Mouse (Mus musculus): ENCODE measurements around the gene Vti1a.

Vti1a gene

GRCm38 (mm10) chr19:55592876-55593691 lies 277.0 kb downstream of the Vti1a start:
- DNase-seq: peak; percentile 79

- DNase-seq: no peak
Measured at GRCm38 (mm10) chr19:55593729-55594444, 277.8 kb downstream of the Vti1a start.

- no peak for DNase-seq
Measured at GRCm38 (mm10) chr19:55594451-55594850, 278.4 kb downstream of the Vti1a start.

GRCm38 (mm10) chr19:55595945-55596649 lies 280.0 kb downstream of the Vti1a start:
- no peak for DNase-seq

- no peak for DNase-seq
Measured at GRCm38 (mm10) chr19:55596804-55597203, 280.7 kb downstream of the Vti1a start.

GRCm38 (mm10) chr19:55597296-55597695 lies 281.2 kb downstream of the Vti1a start:
- DNase-seq: no peak

GRCm38 (mm10) chr19:55597951-55598350 lies 281.9 kb downstream of the Vti1a start:
- no peak for DNase-seq

GRCm38 (mm10) chr19:55599124-55599523 lies 283.0 kb downstream of the Vti1a start:
- no peak for DNase-seq

- DNase-seq: no peak
Measured at GRCm38 (mm10) chr19:55607725-55608124, 291.6 kb downstream of the Vti1a start.

- DNase-seq: no peak
Measured at GRCm38 (mm10) chr19:55608858-55609375, 292.8 kb downstream of the Vti1a start.

GRCm38 (mm10) chr19:55609806-55610205 lies 293.7 kb downstream of the Vti1a start:
- DNase-seq: no peak

- peak; percentile 62 for DNase-seq
Measured at GRCm38 (mm10) chr19:55615743-55616142, 299.6 kb downstream of the Vti1a start.

GRCm38 (mm10) chr19:55616276-55616675 lies 300.2 kb downstream of the Vti1a start:
- DNase-seq: no peak

GRCm38 (mm10) chr19:55616937-55617336 lies 300.8 kb downstream of the Vti1a start:
- no peak for DNase-seq

GRCm38 (mm10) chr19:55618546-55618945 lies 302.5 kb downstream of the Vti1a start:
- no peak for DNase-seq

GRCm38 (mm10) chr19:55620411-55621008 lies 304.4 kb downstream of the Vti1a start:
- peak; percentile 43 for DNase-seq

GRCm38 (mm10) chr19:55621011-55621625 lies 305.0 kb downstream of the Vti1a start:
- peak; percentile 81 for DNase-seq

- no peak for DNase-seq
Measured at GRCm38 (mm10) chr19:55622821-55623220, 306.7 kb downstream of the Vti1a start.

GRCm38 (mm10) chr19:55623605-55624004 lies 307.5 kb downstream of the Vti1a start:
- DNase-seq: no peak

- no peak for DNase-seq
Measured at GRCm38 (mm10) chr19:55626483-55626882, 310.4 kb downstream of the Vti1a start.

GRCm38 (mm10) chr19:55626952-55627351 lies 310.9 kb downstream of the Vti1a start:
- DNase-seq: no peak

- no peak for DNase-seq
Measured at GRCm38 (mm10) chr19:55635488-55635887, 319.4 kb downstream of the Vti1a start.

Measured in kidney, adult 11 months (tissue).